Mouse (Mus musculus) ES-E14 (cell line): ENCODE results near the gene Prap1. TPM values are rescaled to one million over a fixed set of nuclear protein-coding genes. Genes with fewer than 3 reads are reported as not detected.
"Not testable (repeated sequence)": the region's sequence is repeated elsewhere in the genome, so short reads cannot be mapped to it uniquely, and the experiment has no call there.

Experiments
- DNase-seq: peaks from one replicate; pipeline ENCODE4 v3.0.0-alpha.2; 2013; ENCODE audit warnings: low read depth, low spot score
- H3K27ac ChIP-seq: 2 replicates; pipeline ENCODE4 v1.5.1; 2012; ENCODE audit warnings: low read depth, mild to moderate bottlenecking, low read length, moderate library complexity, mixed read lengths; ENCODE audit not compliant: poor library complexity, insufficient read depth, severe bottlenecking
- H3K36me3 ChIP-seq: 2 replicates; pipeline ENCODE4 v1.6.1; 2012; ENCODE audit warnings: mild to moderate bottlenecking, low read length, moderate library complexity, mixed read lengths; ENCODE audit not compliant: control insufficient read depth, poor library complexity, insufficient read depth, severe bottlenecking
- H3K4me1 ChIP-seq, 2 experiments: fragments of 150-350 bp in 1 of 2; sonication (generic) in 1 of 2; 2 replicates each; pipeline ENCODE4 v1.6.1; 2012; ENCODE audit warnings: low read length in 2 of 2, mild to moderate bottlenecking in 1 of 2, mixed read lengths in 1 of 2; ENCODE audit not compliant: control insufficient read depth in 2 of 2, insufficient read depth in 2 of 2, poor library complexity in 1 of 2
- H3K4me3 ChIP-seq, 2 experiments: fragments of 150-350 bp in 1 of 2; sonication (generic) in 1 of 2; 2 replicates each; pipeline ENCODE4 v1.5.1; 2012; ENCODE audit warnings: low read length in 2 of 2, low read depth in 1 of 2, mild to moderate bottlenecking in 1 of 2, mixed read lengths in 1 of 2; ENCODE audit not compliant: insufficient read depth in 1 of 2, poor library complexity in 1 of 2, severe bottlenecking in 1 of 2
- H3K9ac ChIP-seq: 2 replicates; pipeline ENCODE4 v1.6.1; 2012; ENCODE audit warnings: low read depth, mild to moderate bottlenecking, low read length, mixed read lengths; ENCODE audit not compliant: poor library complexity, insufficient read depth, severe bottlenecking
- H3K9me3 ChIP-seq: fragments of 150-350 bp; sonication (generic); 2 replicates; pipeline ENCODE4 v1.6.1; 2012; ENCODE audit warnings: low read depth, mild to moderate bottlenecking, low read length; ENCODE audit not compliant: control insufficient read depth, insufficient read depth
- CHD2 ChIP-seq: IDR thresholded peaks from 2 replicates; pipeline ENCODE4 v1.6.1; 2014; ENCODE audit warnings: mild to moderate bottlenecking, low read depth, low read length, inconsistent platforms
- HCFC1 ChIP-seq: IDR thresholded peaks from 2 replicates; pipeline ENCODE4 v1.6.1; 2012; ENCODE audit warnings: low read length, inconsistent platforms, borderline replicate concordance; ENCODE audit not compliant: insufficient read depth
- MAFK ChIP-seq: IDR thresholded peaks from 2 replicates; pipeline ENCODE4 v1.6.1; 2014; ENCODE audit warnings: mild to moderate bottlenecking, low read depth, low read length, inconsistent platforms; ENCODE audit not compliant: insufficient read depth
- ZC3H11A ChIP-seq: IDR thresholded peaks from 2 replicates; pipeline ENCODE4 v1.6.1; 2012; ENCODE audit warnings: low read depth, mild to moderate bottlenecking, inconsistent platforms, low read length, borderline replicate concordance
- ZNF384 ChIP-seq: IDR thresholded peaks from 2 replicates; pipeline ENCODE4 v1.6.1; 2012; ENCODE audit warnings: low read depth, low read length, inconsistent platforms
- in situ Hi-C, 2 experiments: fragments of 600-800 bp; cut with MboI; formaldehyde crosslinking; loops; one replicate each; pipeline ENCODE4 v1.15.1; 2025; ENCODE audit warnings: low sequenced_read_pairs in 2 of 2, inconsistent platforms in 1 of 2; ENCODE audit not compliant: unreplicated experiment in 2 of 2
- total RNA-seq: library from RNA; depleted of rRNA; stranded (reverse); fragments of 300-350 nt; gene quantifications from 2 replicates; pipeline ENCODE4 v1.2.3, GENCODE M21; 2012

The Prap1 gene
- total RNA-seq, 1 experiment = 0.49 TPM

GRCm38 (mm10) chr7:140124382-140124781 lies 31.2 kb downstream of the Prap1 start:
- H3K4me3 ChIP-seq = no peak overlapping the region
- no peak overlapping the region for H3K27ac ChIP-seq
- H3K36me3 ChIP-seq = no peaks in the 10 kb centered on the region; the same call in 1 of the 2 replicates
- H3K9ac ChIP-seq = no peak overlapping the region
- in situ Hi-C loops = no loop called here
- H3K9me3 ChIP-seq = no peaks in the 10 kb centered on the region
- H3K4me1 ChIP-seq = peaks cover 0 to 17% of the 10 kb centered on the region in 2 experiments; a peak in 1 of 4 replicates
- TF ChIP-seq HCFC1 (no peak), ZNF384 (no peak), ZC3H11A (no peak), MAFK (no peak), CHD2 (no peak)
- no peak for DNase-seq

- TF ChIP-seq ZC3H11A (no peak), MAFK (no peak)
- in situ Hi-C loops = no loop called here
- Histone ChIP-seq H3K36me3 (peaks cover 1% of the 10 kb centered on the region; the same call in 1 of the 2 replicates), H3K9me3 (no peaks in the 10 kb centered on the region), H3K4me3 (peak overlapping the region; percentile 85 to 90), H3K4me1 (peaks cover 0 to 17% of the 10 kb centered on the region in 2 experiments; a peak in 1 of 4 replicates), H3K9ac (peak overlapping the region; percentile 88), H3K27ac (no peak overlapping the region)
- peak; percentile 92 for DNase-seq
Observed at GRCm38 (mm10) chr7:140125278-140126021, 32.3 kb downstream of the Prap1 start.

DNA sequence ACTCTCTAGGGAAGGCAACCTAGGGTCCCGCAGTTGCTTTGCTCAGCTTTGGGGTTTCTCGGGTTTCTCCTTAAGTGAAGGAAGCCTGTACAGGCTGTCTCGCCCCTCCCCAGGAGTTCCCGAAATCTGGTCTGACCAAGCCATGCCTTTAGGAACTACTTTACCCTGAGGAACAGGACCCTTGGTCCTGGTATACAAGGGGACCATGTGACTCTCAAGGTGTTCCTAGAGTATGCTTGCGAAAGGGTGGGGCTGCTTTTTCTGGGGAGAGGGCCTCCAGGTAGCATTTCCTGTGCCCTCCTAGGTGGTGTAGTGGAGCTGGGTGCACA lies 32.8 kb downstream of the Prap1 start:
- TF ChIP-seq MAFK = no peak
- DNase-seq = no peak
- in situ Hi-C loops = no loop called here
- Histone ChIP-seq H3K36me3 (peaks cover 2% of the 10 kb centered on the region; the same call in 1 of the 2 replicates), H3K27ac (no peak overlapping the region), H3K4me3 (peak overlapping the region; percentile 85 to 90), H3K4me1 (peaks cover 0 to 17% of the 10 kb centered on the region in 2 experiments; a peak in 1 of 4 replicates), H3K9me3 (no peaks in the 10 kb centered on the region), H3K9ac (peak overlapping the region; percentile 88)

GRCm38 (mm10) chr7:140126934-140127333 lies 33.7 kb downstream of the Prap1 start:
- TF ChIP-seq CHD2 (no peak), ZNF384 (no peak), HCFC1 (no peak), MAFK (no peak), ZC3H11A (no peak)
- Histone ChIP-seq H3K4me1 (peaks cover 0 to 15% of the 10 kb centered on the region in 2 experiments; a peak in 1 of 4 replicates), H3K4me3 (peak overlapping the region; percentile 5 to 16; a peak in 2 of 4 replicates), H3K9me3 (no peaks in the 10 kb centered on the region), H3K36me3 (peaks cover 5% of the 10 kb centered on the region; the same call in 1 of the 2 replicates), H3K27ac (no peak overlapping the region), H3K9ac (peak overlapping the region; percentile 4; the same call in 1 of the 2 replicates)
- no peak for DNase-seq
- in situ Hi-C loops = no loop called here

- Histone ChIP-seq H3K27ac (no peak overlapping the region), H3K36me3 (peaks cover 9% of the 10 kb centered on the region; the same call in 1 of the 2 replicates), H3K9me3 (no peaks in the 10 kb centered on the region), H3K4me3 (no peak overlapping the region), H3K4me1 (peaks cover 0 to 15% of the 10 kb centered on the region in 2 experiments; a peak in 1 of 4 replicates), H3K9ac (no peak overlapping the region)
- no peak for DNase-seq
- no peak for TF ChIP-seq HCFC1
- no peak for TF ChIP-seq CHD2
- TF ChIP-seq ZC3H11A = no peak
- TF ChIP-seq MAFK = no peak
- TF ChIP-seq ZNF384 = no peak
- in situ Hi-C loops = no loop called here
Observed at GRCm38 (mm10) chr7:140127911-140128310, 34.7 kb downstream of the Prap1 start.

- H3K4me3 ChIP-seq, H3K9me3 ChIP-seq, H3K4me1 ChIP-seq, H3K27ac ChIP-seq, DNase-seq, in situ Hi-C loops, H3K9ac ChIP-seq: not testable (repeated sequence)
- peaks cover 14% of the 10 kb centered on the region; the same call in 1 of the 2 replicates for H3K36me3 ChIP-seq
Observed at GRCm38 (mm10) chr7:140132184-140132583, 39.0 kb downstream of the Prap1 start.

- H3K4me3 ChIP-seq, DNase-seq, H3K27ac ChIP-seq, H3K9me3 ChIP-seq, in situ Hi-C loops, H3K9ac ChIP-seq, H3K4me1 ChIP-seq: not testable (repeated sequence)
- peaks cover 14% of the 10 kb centered on the region; the same call in 1 of the 2 replicates for H3K36me3 ChIP-seq
Observed at GRCm38 (mm10) chr7:140134033-140134432, 40.8 kb downstream of the Prap1 start.
